Mouse (Mus musculus) erythroblast, embryonic 14.5 days (primary cell): ENCODE measurements around the gene Lysmd1.

Experiments used
- GATA1 ChIP-seq: IDR thresholded peaks from 2 replicates; pipeline ENCODE4 v1.6.1; 2012; ENCODE audit warnings: low read length, inconsistent platforms, mixed read lengths
- TAL1 ChIP-seq: IDR thresholded peaks from 3 replicates; pipeline ENCODE4 v1.6.1; 2012; ENCODE audit warnings: low read length, inconsistent platforms, mixed read lengths

DNA sequence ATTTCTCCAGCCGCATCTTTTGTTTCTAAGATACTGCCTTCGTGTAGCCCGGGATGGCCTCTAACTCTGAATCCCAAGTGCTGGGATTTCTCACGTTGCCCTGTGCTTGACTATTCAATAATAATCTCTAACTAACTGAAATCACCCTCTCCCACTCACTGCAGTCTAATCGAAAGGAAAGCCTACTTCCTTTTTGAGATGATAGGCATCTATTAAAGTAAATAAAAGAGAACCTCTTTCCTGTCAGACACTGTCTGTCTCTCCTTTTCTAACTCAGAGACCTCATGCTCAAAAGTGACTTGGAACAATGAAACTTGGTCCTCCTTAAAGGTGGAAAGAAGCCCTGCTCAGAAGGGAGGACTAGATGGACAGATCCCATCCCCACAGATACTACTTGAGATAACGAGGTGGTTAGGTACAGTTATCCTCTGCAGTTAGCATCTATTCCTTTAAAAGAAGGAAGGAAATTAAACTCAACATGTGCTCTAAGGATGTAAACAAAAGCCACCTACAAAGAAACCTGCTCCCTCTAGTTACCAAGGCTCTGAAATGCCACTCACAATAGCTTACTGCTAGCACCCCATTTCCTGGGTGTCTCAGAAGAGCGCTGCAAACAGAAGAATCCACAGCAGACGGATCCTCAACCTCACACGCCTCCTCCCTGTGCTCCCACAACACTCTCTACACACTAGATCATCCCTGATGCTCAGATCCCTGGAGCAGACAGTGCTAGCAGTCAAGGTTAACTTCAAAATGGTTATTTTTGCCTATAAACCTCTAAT, 51.1 kb downstream of the Lysmd1 start:
- TF ChIP-seq TAL1 (no peak), GATA1 (no peak)
